Mouse (Mus musculus) heart, postnatal 4 days (tissue): ENCODE data around the gene Zfp78. TPM values are rescaled to one million over a fixed set of nuclear protein-coding genes. Genes with fewer than 3 reads are reported as not detected.
"Not testable (repeated sequence)": the region's sequence is repeated elsewhere in the genome, so short reads cannot be mapped to it uniquely, and the experiment has no call there.

ENCODE experiments used
- DNase-seq: peaks from one replicate; pipeline ENCODE4 v3.0.0; 2021
- total RNA-seq, 2 experiments: library from RNA; stranded (reverse); gene quantifications; 2 replicates each; pipeline ENCODE4 v1.2.3; 2021

Zfp78 gene
- total RNA-seq = 1 to 10 TPM; 1.5 to 2.4 TPM

DNA sequence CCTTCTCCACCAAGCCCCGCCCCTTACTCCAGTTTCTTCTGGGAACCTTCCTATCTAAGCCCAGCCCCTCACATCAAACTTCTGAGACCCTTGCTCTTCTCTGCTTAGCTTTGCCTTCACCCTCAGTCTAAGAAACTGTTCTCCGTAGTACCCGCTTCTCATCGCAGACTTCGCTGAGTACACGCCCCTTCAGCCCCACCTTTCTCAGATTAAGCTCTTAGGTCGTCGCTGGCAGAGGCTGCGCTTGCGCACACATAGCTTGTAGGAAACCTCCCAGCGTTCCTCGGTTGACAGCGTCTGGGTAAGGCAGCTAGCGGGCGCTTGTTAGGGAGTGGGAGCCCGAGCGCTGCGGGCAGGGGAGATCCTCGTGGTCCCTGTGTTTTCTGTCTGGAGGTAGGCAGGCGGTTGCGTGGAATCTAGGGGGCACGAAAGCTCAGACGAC, at the start of gene Zfp78:
Zfp78 (plus strand) TSS at position 234 of the 442 bp plus-strand sequence.
- DNase-seq = no peak

DNA sequence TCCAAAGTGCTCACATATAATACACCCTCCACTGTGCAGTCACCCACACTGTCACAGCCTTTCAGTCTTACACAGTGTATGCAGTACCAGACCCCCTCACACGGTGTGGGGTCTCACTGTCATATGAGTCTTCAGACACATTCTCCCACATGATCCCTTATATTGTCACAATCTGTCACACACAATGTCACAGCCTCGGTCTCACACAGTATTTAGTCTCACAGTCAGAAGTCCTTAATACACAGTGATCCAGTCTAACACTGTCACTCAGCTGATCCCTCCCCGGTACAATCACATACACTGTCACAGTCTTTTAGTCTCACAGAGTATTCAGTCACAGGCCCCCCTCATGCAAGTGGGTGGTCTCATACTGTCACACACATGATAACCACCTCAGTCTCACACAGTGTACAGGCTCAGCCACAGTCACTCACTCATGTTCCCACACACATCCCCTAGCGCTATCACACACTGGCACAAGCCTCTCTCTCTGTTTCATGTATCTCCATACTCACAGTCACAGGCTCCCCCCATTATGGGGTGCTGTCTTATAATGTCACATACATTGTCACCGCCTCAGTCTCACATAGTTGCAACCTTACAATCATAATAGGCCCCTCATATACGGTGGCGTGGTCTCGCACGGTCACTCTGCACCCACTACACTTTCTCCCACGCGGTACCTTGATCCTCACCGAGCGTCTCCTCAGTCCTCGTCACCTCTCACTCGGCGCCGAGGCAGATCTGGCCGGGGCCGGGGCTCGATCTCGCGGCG, 32.4 kb upstream of the Zfp78 start:
- no peak for DNase-seq

DNA sequence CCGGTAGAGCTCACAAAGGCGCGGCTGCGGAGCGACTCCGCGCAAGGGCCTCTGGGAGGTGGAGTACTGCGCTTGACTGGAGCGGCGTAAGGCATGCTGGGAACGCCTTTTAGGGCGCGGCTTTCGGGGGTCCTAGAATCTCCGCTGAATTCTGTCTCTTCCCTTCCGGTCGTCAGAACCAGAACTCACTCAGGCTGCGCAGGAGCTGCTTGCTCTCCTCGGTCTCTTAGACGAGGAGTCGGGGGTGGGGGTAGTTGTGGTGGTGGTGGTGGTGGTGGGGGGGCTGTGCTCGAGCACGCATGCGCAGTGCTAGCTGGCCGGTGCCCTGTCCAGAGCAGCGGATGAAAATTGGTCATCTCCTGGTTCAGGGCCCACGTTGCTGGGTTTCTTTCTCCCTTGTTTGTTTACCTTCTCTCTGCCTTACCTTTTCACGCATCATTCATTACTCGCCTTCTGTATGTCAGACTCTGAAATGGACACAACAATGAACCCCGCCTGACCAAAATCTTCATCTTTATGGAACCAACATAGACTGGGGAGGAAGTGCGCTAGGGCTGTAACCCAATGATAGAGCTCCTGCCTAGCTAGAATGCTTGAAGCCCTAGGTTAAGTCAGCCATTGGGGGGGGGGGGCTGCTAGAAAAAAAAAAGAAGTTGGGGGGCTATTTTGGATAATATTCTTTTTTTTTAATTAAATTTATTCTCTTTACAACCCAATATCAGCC, 31.7 kb upstream of the Zfp78 start, which contains the start of gene Zfp583:
Zfp583 (minus strand) TSS at position 53 of the 724 bp plus-strand sequence.
- DNase-seq = peak; percentile 85

DNA sequence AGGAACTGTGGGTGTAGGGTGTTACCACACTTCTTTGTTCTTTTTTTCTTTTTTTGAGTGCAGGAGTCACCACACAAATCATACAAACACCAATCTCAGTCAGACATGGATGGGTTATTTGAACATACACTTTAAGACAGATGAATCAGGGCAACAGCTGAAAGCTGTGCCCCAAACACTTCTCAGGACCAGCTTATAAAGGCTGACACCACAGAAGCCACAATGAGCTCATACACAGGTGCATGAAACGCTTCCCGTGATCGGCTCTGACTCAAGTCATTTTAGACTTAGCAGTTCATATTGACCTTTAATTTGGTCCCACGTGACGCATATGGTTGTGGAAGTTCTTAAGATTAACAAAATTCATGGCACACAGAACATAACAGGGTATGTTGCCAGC, 23.2 kb upstream of the Zfp78 start:
- no peak for DNase-seq

DNA sequence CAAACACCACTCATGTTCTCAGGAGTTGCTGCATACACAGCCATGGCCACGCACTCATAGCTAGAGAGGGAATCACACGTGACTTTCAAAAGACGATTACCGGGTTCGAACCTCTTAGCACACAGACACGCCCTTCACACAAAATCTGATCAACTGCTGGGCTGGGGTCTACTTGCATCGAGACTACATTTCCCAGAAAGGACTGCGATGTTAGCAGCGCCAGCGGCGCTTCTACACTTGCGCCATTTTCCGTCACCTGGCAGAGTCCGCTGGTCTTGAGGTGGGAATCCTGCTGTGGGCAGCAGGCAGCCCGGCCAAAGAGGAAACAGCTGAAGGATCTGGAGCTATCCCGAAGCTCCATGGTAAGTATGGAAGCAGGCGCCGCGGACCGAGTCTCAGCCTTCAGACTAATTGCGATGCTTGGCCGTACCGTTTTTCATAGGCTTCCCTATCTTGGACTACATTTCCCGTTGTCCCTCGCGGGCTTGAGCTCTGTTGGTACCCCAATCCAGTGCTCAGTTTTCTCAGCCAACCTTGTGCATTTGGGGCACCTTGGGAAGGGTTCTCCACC, 19.5 kb upstream of the Zfp78 start, which contains the start of gene Gm3854:
Gm3854 (plus strand) TSS at position 259 of the 571 bp plus-strand sequence.
- DNase-seq = peak; percentile 49

DNA sequence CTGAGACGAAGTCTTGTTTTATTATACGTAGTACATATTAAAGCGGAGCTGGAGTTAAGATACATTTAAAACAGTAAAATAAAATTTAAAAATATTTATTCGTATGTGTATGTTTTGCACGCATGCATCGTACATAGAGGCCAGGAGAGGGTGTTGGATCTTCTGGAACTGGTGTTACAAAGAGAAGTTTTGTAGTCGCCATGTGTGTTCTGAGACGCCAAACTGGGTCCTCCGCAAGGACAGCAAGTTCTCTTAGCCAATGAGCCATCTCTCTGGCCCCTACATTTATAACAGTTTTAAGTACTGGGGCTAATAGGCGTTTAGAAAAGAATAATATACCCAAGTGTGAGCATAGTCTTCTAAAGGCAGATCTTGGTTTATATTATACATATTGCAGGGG, 19.0 kb upstream of the Zfp78 start:
- no peak for DNase-seq

DNA sequence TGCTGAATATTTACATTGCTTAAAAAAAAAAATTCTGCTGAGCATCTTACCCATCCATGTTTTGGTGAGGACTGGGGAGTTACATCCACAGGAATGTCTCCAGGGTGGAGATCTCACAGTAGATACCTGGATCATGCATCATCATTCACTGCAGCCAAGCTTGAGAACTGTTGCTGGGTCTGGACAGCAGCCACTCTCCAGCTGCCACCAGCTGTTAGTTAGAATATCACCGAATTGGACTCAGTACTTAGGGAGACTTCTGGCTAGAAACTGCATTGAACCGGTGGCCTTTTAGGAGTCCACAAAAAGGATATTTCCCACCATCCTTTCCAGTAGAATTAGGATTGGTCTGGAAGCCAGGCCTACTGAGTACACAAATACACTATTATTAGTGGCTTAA, 5.0 kb upstream of the Zfp78 start:
- peak; percentile 49 for DNase-seq

DNA sequence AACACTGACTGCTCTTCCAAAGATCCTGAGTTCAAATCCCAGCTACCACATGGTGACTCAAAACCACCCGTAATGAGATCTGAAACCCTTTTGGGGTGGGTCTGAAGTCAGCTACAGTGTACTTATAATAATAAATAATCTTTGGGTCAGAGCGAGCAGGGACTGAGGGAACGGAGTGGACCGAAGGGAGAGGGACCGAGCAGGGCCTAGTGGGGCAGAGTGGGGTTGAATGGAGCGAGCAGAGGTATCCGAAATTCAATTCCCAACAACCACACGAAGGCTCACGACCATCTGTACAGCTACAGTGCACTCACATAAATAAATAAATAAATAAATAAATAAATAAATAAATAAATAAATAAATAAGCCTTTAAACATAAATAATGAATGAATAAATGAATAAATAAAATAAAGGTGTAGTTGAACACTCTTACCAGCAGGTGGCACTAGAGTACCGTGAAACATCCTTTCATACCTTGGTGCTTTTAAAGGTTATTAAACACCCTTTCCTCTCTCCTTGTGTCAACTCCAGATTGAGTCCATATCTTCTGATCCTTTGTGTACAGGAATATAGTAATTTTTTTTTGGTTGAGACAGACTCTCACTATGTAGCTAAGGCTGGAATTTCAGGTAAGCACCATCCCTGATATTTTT, 4.0 kb upstream of the Zfp78 start:
- peak; percentile 37 for DNase-seq

DNA sequence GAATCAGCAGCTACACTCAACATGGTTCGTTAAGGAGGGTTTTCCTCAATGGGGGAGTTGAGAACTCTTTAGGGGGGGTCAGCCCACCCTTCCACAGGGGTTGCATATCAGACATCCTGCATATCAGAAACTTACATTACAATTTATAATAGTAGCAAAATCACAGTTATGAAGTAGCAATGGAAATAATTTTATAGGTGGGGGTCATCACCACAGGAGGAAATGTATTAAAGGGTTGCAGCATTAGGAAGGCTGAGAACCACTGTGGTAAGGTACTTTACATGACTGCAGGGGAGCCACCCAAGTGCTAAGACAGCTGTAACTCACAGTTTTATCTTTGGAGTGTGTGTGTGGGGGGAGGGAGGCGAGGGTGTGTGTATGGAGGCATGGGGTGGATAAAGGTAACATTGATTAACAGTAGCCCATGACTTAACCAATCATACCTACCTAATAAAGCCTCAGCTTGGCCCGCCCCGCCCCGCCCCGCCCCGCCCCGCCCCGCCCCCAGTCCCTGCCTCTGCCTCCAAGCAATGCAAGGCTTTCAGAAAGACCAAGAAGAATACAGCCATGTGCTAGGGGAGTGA, 2.5 kb upstream of the Zfp78 start:
- no peak for DNase-seq

DNA sequence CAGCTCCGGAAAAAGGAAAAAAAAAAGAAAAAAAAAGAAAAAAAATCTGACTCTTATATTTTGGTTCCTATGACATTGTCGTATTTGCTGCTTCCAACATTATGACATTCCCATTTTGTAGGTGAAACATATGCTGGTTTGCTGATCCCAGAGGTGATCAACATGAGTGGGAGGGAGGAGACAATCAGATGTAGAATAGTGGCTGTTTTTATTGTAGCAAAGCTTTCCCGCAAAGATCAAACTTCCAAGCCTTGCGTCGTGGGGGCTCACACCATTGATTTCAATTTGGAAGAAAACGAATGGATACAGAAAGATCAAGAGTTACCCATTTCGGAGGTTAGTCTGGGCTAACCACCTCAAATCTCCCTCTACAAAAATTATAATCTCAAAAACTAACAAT, 1.3 kb upstream of the Zfp78 start:
- no peak for DNase-seq

DNA sequence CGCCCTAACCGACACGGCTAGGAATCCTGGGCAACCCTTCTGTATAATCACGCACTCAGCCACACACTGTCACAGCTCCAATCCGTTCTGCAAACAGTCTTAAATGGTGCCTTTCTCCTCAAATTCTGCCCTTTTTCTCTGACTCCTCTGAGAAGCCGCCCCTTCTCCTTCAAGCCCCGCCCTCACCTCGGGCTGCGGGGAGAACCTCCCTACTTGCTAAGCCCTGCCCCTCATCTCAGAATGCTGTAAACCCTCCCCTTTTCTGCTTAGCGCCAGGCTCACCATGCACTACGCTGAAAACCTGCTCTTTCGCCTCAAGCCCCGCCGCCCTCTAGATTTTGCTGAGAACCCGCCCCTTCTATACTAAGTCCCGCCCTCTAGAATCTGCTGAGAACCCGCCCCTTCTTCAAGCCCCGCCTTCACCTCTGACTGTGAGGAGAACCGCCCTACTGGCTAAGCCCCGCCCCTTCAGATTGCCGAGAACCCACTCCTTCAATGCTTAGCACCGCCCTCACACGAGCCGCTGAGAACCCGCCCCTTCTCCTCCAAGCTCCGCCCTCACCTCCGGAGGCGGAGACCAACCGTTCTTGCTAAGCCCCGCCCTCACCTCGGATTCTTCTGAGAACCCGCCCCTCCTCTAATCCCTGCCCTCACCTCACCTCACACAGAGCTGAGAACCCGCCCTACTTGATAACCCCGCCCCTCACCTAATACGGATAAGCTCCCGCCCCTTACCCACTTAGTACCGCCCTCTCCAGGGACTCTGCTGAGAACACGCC, 623 bp upstream of the Zfp78 start:
- peak; percentile 98 for DNase-seq

DNA sequence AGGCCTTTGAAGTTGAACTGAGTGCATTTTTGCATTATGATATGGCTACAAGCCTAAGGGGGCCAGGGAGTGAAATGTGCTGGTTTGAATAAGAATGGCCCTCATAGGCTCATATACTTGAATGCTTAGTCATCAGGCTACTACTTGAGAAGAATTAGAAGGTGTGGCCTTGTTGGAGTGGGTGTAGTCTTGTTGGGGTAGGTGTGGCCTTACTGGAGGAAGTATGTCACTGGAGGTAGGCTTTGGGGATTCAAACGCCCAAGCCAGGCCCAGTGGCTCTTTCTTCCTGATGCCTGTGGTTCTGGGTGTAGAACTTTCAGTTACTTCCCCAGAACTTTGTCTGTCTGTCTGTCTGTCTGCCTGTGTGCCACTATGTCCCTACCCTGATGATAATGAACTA, 1.7 kb downstream of the Zfp78 start:
- no peak for DNase-seq

DNA sequence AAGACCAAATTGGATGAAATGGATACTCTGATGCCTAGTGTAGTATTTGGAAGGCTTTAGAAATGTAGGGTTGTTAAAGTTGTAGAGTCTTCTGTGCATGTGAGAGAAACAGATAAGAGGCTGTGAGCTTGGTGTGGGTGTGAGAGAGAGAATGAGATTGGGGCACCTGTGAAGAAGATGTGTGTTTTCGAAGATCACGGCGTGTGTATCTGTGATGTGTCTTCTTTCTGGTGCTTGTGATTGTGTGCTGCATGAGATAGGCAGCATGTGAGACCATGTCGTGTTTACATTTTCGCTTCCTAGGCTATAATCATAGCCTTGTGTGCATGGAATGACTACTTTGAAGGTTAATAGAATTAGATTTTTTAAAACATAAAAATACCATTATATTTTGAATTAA, 4.1 kb downstream of the Zfp78 start:
- DNase-seq = no peak

DNA sequence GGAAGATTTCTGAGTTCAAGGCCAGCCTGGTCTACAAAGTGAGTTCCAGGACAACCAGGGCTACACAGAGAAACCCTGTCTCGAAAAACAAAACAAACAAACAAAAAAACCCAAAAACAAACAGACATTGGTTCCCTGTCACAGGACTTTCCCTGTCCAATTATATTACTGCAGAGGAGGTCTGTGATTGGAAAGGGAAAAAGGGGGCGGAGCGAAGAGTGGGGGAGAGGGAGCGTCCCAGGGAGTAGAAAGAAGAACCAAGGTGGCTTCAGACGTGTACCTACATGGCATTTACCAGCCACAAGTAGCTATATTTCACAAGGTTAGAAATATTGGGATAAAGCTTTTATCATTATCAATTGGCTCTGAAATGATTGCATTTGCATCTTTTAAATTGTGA, 5.1 kb downstream of the Zfp78 start:
- DNase-seq = not testable (repeated sequence)

DNA sequence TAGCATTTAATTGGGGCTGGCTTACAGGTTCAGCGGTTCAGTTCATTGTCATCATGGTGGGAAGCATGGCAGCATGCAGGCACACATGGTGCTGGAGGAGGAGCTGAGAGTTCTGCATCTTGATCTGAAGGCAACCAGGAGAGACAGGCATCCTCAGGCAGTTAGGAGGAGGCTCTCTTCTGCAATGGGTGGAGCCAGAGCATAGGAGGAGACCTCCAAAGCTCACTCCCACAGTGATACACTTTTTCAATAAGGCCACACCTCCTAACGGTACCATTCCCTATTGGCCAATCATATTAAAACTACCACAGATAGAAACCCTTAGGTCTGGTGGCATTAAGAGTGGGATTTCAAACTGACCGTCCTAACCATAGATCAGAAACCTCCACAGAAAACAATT, 6.4 kb downstream of the Zfp78 start:
- DNase-seq = no peak

DNA sequence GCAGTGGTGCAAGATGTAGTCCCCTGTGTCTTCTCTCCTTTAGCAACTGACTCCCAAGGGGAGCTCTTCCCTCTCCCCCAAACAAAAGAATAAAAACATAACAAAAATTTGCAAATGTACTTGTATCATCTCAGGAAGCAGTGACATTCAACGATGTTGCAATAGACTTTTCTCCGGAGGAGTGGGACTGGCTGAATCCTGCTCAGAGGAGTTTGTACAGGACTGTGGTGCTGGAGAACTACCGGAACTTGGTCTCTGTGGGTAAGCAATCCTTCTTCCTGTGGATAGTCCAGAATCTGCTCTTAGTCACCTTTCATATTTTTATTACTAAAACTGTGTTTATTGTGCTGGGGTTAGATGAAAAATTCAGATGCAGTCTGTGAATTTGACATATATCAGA, 9.9 kb downstream of the Zfp78 start:
- no peak for DNase-seq

DNA sequence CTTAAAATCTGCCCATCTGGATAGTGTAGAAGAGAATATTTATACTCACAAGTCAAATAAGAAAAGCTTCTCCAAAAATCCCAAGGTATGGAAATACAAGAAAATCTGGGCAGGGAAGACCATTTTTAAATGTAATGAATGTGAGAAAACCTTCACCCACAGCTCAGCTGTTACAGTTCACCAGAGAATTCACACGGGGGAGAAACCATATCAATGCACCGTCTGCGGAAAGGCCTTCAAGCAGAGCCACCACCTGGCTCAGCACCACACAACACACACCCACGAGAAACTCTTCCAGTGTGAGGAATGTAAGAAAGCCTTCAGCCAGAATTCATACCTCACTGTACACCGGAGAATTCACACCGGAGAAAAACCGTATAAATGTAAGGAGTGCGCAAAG, 15.4 kb downstream of the Zfp78 start:
- DNase-seq = no peak

DNA sequence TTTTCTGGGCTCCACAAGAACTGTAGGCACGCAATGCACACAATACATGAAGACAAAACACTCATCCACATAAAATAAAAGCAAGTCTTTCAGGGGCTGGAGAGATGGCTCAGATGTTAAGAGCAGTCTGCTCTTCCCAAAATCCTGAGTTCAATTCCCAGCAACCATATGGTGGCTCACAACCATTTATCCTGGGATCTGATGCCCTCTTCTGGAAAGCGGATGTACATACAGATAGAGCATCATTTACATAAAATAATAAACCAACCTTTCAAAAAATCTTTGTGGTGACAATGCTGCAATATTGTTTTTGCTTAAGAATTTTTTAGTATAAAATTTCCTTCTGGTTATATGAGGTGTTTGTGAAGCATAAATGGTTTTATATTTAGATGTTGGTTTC, 18.4 kb downstream of the Zfp78 start:
- no peak for DNase-seq

DNA sequence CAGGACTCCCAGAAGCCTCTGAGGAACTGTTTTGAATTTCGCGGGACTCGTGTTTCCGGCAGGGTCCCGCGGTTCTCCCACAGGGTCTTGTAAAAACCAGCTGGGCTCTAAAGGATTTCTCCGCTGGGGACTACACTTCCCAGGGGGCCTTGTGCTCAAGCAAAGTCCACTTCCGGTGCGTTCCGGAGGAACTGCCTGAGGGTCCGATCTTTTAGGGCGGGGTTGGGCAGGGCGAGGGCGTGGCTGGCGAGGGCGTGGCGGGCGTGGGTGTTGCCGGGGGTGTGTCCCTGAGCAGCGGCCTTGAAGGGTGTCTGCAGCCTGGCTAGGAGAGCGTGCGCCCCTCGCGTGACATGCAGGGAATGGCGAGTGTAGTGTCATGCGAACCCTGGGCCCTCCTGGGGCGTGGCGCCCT, 20.0 kb downstream of the Zfp78 start, which contains the start of gene Zfp28:
Zfp28 (plus strand) TSS at position 252 of the 412 bp plus-strand sequence.
- DNase-seq = peak; percentile 97

DNA sequence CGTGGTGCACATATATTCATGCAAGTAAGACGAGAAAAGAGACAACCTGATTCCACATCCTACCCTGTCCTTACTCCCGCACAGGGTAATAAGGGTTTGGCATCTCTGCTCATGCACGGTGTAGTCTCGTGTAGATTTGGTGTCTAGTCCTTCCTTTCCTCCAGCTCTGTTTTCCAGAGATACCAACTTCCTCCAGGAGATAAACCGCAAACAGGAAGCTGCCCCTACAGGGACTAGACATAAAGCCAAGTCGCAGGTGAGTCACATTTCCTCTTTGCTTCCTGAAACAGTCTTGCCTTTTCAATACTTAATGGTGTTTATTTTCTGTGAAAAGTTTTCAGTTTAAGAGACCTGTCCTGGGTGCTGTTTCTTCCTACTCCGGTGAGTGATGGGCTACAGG, 20.9 kb downstream of the Zfp78 start:
- DNase-seq = no peak

DNA sequence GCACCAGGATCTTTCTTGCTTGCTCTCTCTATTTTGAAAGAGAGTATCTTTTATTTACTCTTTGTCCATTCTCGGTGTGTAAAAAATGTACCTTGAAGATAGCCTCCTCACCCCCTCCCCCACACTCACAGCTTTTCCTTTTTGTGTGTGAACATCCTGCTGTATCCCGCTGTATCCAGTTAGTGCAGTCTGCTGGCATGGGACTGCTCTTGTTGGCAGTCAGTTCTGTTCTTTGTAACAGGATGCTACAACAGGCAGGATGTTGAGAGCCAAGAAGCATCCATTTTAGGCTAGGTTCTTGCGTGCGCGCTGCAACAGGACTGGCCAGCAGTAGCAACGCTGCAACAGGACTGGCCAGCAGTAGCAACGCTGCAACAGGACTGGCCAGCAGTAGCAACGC, 23.9 kb downstream of the Zfp78 start:
- peak; percentile 30 for DNase-seq

DNA sequence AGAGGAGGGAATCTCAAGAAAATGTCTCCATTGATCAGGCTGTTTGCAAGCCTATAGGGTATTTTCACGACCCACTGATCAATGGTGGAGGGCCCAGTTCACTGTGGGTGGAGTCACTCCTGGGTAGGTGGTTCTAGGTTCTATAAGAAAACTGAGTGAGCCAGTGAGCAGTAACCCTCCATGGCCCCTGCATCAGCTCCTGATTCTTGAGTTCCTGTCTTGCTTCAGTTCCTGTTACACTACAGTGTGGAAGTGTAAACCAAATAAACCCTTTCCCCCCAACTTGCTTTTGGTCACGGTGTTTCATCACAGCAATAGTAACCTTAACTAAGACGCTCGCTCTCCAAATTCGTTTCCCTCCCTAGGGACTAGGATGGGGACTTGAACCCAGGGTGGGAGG, 25.9 kb downstream of the Zfp78 start:
- DNase-seq = no peak
